Mouse (Mus musculus): ENCODE measurements around the gene Bspry.
"Not testable (repeated sequence)": the region's sequence is repeated elsewhere in the genome, so short reads cannot be mapped to it uniquely, and the experiment has no call there.

The Bspry gene

GRCm38 (mm10) chr4:62479937-62480708 is at the start of gene Bspry:
Bspry (plus strand) TSS chr4:62480053.
- DNase-seq (ENCODE audit: low spot score), result peak; percentile 68

- DNase-seq (ENCODE audit: low spot score), result no peak
These were observed 49.2 kb upstream of the Bspry start for GRCm38 (mm10) chr4:62430678-62431077.

GRCm38 (mm10) chr4:62431522-62431921 is 48.3 kb upstream of the Bspry start:
- DNase-seq (ENCODE audit: low spot score), result no peak

GRCm38 (mm10) chr4:62433939-62434870 is 45.6 kb upstream of the Bspry start:
- no peak for DNase-seq (ENCODE audit: low spot score)

GRCm38 (mm10) chr4:62435081-62435480 is 44.8 kb upstream of the Bspry start, which contains the start of gene Rnf183:
Rnf183 (minus strand) TSS chr4:62435252.
- no peak for DNase-seq (ENCODE audit: low spot score)

GRCm38 (mm10) chr4:62437256-62437778 is 42.5 kb upstream of the Bspry start:
- no peak for DNase-seq (ENCODE audit: low spot score)

- DNase-seq (ENCODE audit: low spot score), result no peak
These were observed 42.0 kb upstream of the Bspry start for GRCm38 (mm10) chr4:62437871-62438270.

GRCm38 (mm10) chr4:62439793-62440192 is 40.1 kb upstream of the Bspry start:
- no peak for DNase-seq (ENCODE audit: low spot score)

GRCm38 (mm10) chr4:62440544-62440943 is 39.3 kb upstream of the Bspry start:
- DNase-seq (ENCODE audit: low spot score), result peak; percentile 24

GRCm38 (mm10) chr4:62440986-62441385 is 38.9 kb upstream of the Bspry start:
- no peak for DNase-seq (ENCODE audit: low spot score)

- DNase-seq (ENCODE audit: low spot score), result no peak
These were observed 24.9 kb upstream of the Bspry start for GRCm38 (mm10) chr4:62454995-62455394.

- DNase-seq (ENCODE audit: low spot score), result no peak
These were observed 20.8 kb upstream of the Bspry start for GRCm38 (mm10) chr4:62459081-62459480.

GRCm38 (mm10) chr4:62460348-62460747 is 19.5 kb upstream of the Bspry start:
- no peak for DNase-seq (ENCODE audit: low spot score)

- no peak for DNase-seq (ENCODE audit: low spot score)
These were observed 16.7 kb upstream of the Bspry start for GRCm38 (mm10) chr4:62463124-62463523.

- no peak for DNase-seq (ENCODE audit: low spot score)
These were observed 11.7 kb upstream of the Bspry start for GRCm38 (mm10) chr4:62468158-62468557.

GRCm38 (mm10) chr4:62470598-62471051 is 9.2 kb upstream of the Bspry start, which contains the start of gene Wdr31:
Wdr31 (minus strand) TSS chr4:62470896.
- DNase-seq (ENCODE audit: low spot score), result peak; percentile 84

GRCm38 (mm10) chr4:62472071-62472470 is 7.8 kb upstream of the Bspry start:
- no peak for DNase-seq (ENCODE audit: low spot score)

GRCm38 (mm10) chr4:62475131-62475530 is 4.7 kb upstream of the Bspry start:
- no peak for DNase-seq (ENCODE audit: low spot score)

GRCm38 (mm10) chr4:62475793-62476192 is 4.1 kb upstream of the Bspry start:
- DNase-seq (ENCODE audit: low spot score), result no peak

- DNase-seq (ENCODE audit: low spot score), result no peak
These were observed 2.2 kb upstream of the Bspry start for GRCm38 (mm10) chr4:62477542-62478244.

- not testable (repeated sequence) for DNase-seq (ENCODE audit: low spot score)
These were observed 288 bp upstream of the Bspry start for GRCm38 (mm10) chr4:62479593-62479936.
